Mouse (Mus musculus) forebrain, embryonic 16.5 days (tissue): ENCODE measurements around the gene Rbm43. TPM values are rescaled to one million over a fixed set of nuclear protein-coding genes. Genes with fewer than 3 reads are reported as not detected.
A peak's percentile ranks its signal among the peaks of the same experiment; 100 is the strongest.

Source experiments
- ATAC-seq: fragments of 200-750 bp; cut with Nextera tagmentation; 2 replicates; pipeline ENCODE4 v1.8.0; 2017; ENCODE audit warnings: mild to moderate bottlenecking, moderate library complexity
- H3K27ac ChIP-seq: fragments of 300-500 bp; sonication (generic); 2 replicates; pipeline ENCODE4 v1.5.1; 2014; ENCODE audit warnings: low read length, control low read depth
- H3K27me3 ChIP-seq: fragments of 300-500 bp; sonication (generic); replicated peaks from 2 replicates; pipeline ENCODE4 v1.6.1; 2014; ENCODE audit warnings: low read length; ENCODE audit not compliant: control insufficient read depth, insufficient read depth
- H3K36me3 ChIP-seq: fragments of 300-500 bp; sonication (generic); 2 replicates; pipeline ENCODE4 v1.6.1; 2014; ENCODE audit not compliant: control insufficient read depth, insufficient read depth
- H3K4me1 ChIP-seq: fragments of 300-500 bp; sonication (generic); replicated peaks from 2 replicates; pipeline ENCODE4 v1.6.1; 2014; ENCODE audit warnings: low read length; ENCODE audit not compliant: control insufficient read depth, insufficient read depth
- H3K4me2 ChIP-seq: fragments of 300-500 bp; sonication (generic); 2 replicates; pipeline ENCODE4 v1.6.1; 2014; ENCODE audit warnings: mild to moderate bottlenecking, low read length, control low read depth
- H3K4me3 ChIP-seq: fragments of 300-500 bp; sonication (generic); replicated peaks from 2 replicates; pipeline ENCODE4 v1.5.1; 2014; ENCODE audit warnings: mild to moderate bottlenecking, low read length, control low read depth
- H3K9ac ChIP-seq: fragments of 300-500 bp; sonication (generic); replicated peaks from 2 replicates; pipeline ENCODE4 v1.6.1; 2014; ENCODE audit warnings: low read depth, low read length, control low read depth
- H3K9me3 ChIP-seq: fragments of 300-500 bp; sonication (generic); 2 replicates; pipeline ENCODE4 v1.6.1; 2016; ENCODE audit warnings: low read length; ENCODE audit not compliant: control insufficient read depth
- WGBS: fragments of 180-500 bp; shearing (Covaris S2); extraction: QIAGEN DNeasy Blood & Tissue Kit; methylation state at CpG from one replicate; pipeline ENCODE4 v1.1.7; 2014; 5-methylcytosine and 5-hydroxymethylcytosine counted together
- polyA plus RNA-seq: library from polyadenylated mRNA; unstranded; fragments of >200 nt; fragmentation: Nextera tagmentation; extraction: Ambion mirVana; gene quantifications from 2 replicates; pipeline ENCODE4 v1.2.1, GENCODE M21; 2015

Gene Rbm43
- polyA plus RNA-seq, 1 experiment from 2014 or later, result 6.1 TPM

GRCm38 (mm10) chr2:51933341-51934134 is 1.4 kb downstream of the Rbm43 start:
- Histone ChIP-seq H3K27me3 (0 out of 2 replicates have a peak, but pooled peaks cover 2% of the 10 kb centered on the region), H3K9me3 (no peaks in the 10 kb centered on the region), H3K4me2 (no peak overlapping the region), H3K27ac (no peak overlapping the region), H3K4me1 (peaks cover 3% of the 10 kb centered on the region; the same call in 1 of the 2 replicates), H3K36me3 (no peaks in the 10 kb centered on the region), H3K4me3 (no peak overlapping the region), H3K9ac (no peak overlapping the region)
- ATAC-seq, result no peak
- WGBS, result 72% methylated on average over 11 of the region's 12 CpGs

- ATAC-seq, result no peak
- 95% methylated on average over 7 of the region's 7 CpGs for WGBS
- Histone ChIP-seq H3K4me3 (no peak overlapping the region), H3K27me3 (0 out of 2 replicates have a peak, but pooled peaks cover 2% of the 10 kb centered on the region), H3K4me2 (no peak overlapping the region), H3K4me1 (peaks cover 3% of the 10 kb centered on the region; the same call in 1 of the 2 replicates), H3K9me3 (no peaks in the 10 kb centered on the region), H3K9ac (no peak overlapping the region), H3K27ac (no peak overlapping the region), H3K36me3 (no peaks in the 10 kb centered on the region)
Measured at GRCm38 (mm10) chr2:51931241-51931640, 3.7 kb downstream of the Rbm43 start.

GRCm38 (mm10) chr2:51914944-51915680 is 19.9 kb downstream of the Rbm43 start:
- WGBS, result 11% methylated on average over 5 of the region's 5 CpGs
- peak; percentile 61 for ATAC-seq

GRCm38 (mm10) chr2:51914532-51914931 is 20.4 kb downstream of the Rbm43 start:
- Histone ChIP-seq H3K27me3 (no peaks in the 10 kb centered on the region), H3K4me3 (no peak overlapping the region), H3K9ac (no peak overlapping the region), H3K9me3 (no peaks in the 10 kb centered on the region), H3K4me1 (no peaks in the 10 kb centered on the region), H3K36me3 (no peaks in the 10 kb centered on the region), H3K4me2 (no peak overlapping the region), H3K27ac (no peak overlapping the region)
- WGBS, result 57% methylated on average over 7 of the region's 7 CpGs
- ATAC-seq, result no peak

More at GRCm38 (mm10) chr2:51914944-51915680, 19.9 kb downstream of the Rbm43 start:
- Histone ChIP-seq H3K4me2 (no peak overlapping the region), H3K27me3 (no peaks in the 10 kb centered on the region), H3K36me3 (no peaks in the 10 kb centered on the region), H3K4me1 (no peaks in the 10 kb centered on the region), H3K9me3 (no peaks in the 10 kb centered on the region), H3K27ac (no peak overlapping the region), H3K9ac (no peak overlapping the region), H3K4me3 (no peak overlapping the region)

- Histone ChIP-seq H3K4me1 (no peaks in the 10 kb centered on the region), H3K4me2 (no peak overlapping the region), H3K4me3 (no peak overlapping the region), H3K9ac (no peak overlapping the region), H3K27me3 (no peaks in the 10 kb centered on the region), H3K27ac (no peak overlapping the region), H3K36me3 (no peaks in the 10 kb centered on the region), H3K9me3 (no peaks in the 10 kb centered on the region)
- no peak for ATAC-seq
- WGBS, result 81% methylated on average over 6 of the region's 6 CpGs
Measured at GRCm38 (mm10) chr2:51912740-51913139, 22.2 kb downstream of the Rbm43 start.

- Histone ChIP-seq H3K9ac (no peak overlapping the region), H3K9me3 (no peaks in the 10 kb centered on the region), H3K36me3 (no peaks in the 10 kb centered on the region), H3K4me1 (no peaks in the 10 kb centered on the region), H3K4me2 (no peak overlapping the region), H3K4me3 (no peak overlapping the region), H3K27ac (no peak overlapping the region), H3K27me3 (no peaks in the 10 kb centered on the region)
- ATAC-seq, result no peak
- 95% methylated on average over 2 of the region's 2 CpGs for WGBS
Measured at GRCm38 (mm10) chr2:51911864-51912263, 23.1 kb downstream of the Rbm43 start.

- no peaks in the 10 kb centered on the region for H3K9me3 ChIP-seq
- H3K36me3 ChIP-seq, result no peaks in the 10 kb centered on the region
- 51% methylated on average over 4 of the region's 4 CpGs for WGBS
- H3K27ac ChIP-seq, result no peak overlapping the region
- no peak overlapping the region for H3K4me2 ChIP-seq
- no peaks in the 10 kb centered on the region for H3K27me3 ChIP-seq
- no peak for ATAC-seq
- no peak overlapping the region for H3K4me3 ChIP-seq
- no peaks in the 10 kb centered on the region for H3K4me1 ChIP-seq
- no peak overlapping the region for H3K9ac ChIP-seq
Measured at GRCm38 (mm10) chr2:51907538-51908110, 27.3 kb downstream of the Rbm43 start.

- no peaks in the 10 kb centered on the region for H3K9me3 ChIP-seq
- no peak overlapping the region for H3K27ac ChIP-seq
- WGBS, result 69% methylated on average over 8 of the region's 8 CpGs
- H3K4me1 ChIP-seq, result no peaks in the 10 kb centered on the region
- no peaks in the 10 kb centered on the region for H3K27me3 ChIP-seq
- no peak overlapping the region for H3K9ac ChIP-seq
- no peaks in the 10 kb centered on the region for H3K36me3 ChIP-seq
- H3K4me2 ChIP-seq, result no peak overlapping the region
- H3K4me3 ChIP-seq, result no peak overlapping the region
- no peak for ATAC-seq
Measured at GRCm38 (mm10) chr2:51905637-51906036, 29.3 kb downstream of the Rbm43 start.

GRCm38 (mm10) chr2:51892411-51892901 is 42.5 kb downstream of the Rbm43 start:
- Histone ChIP-seq H3K27ac (no peak overlapping the region), H3K9ac (no peak overlapping the region), H3K4me1 (no peaks in the 10 kb centered on the region), H3K9me3 (no peaks in the 10 kb centered on the region), H3K4me3 (no peak overlapping the region), H3K4me2 (no peak overlapping the region), H3K36me3 (no peaks in the 10 kb centered on the region), H3K27me3 (no peaks in the 10 kb centered on the region)
- 89% methylated on average over 12 of the region's 12 CpGs for WGBS
- ATAC-seq, result no peak
